Mouse (Mus musculus) MEL (cell line): ENCODE measurements around the gene Egfl8.

Source experiments
- CTCF ChIP-seq, 3 experiments: IDR thresholded peaks in 2 of 3; conservative IDR thresholded peaks in 1 of 3; 2 replicates each; pipeline ENCODE4 v1.5.1; 2011 to 2012; ENCODE audit warnings: low read length in 3 of 3, low read depth in 2 of 3, mild to moderate bottlenecking in 2 of 3, improper control_type of control experiment in 1 of 3, inconsistent platforms in 1 of 3, mixed read lengths in 1 of 3, moderate library complexity in 1 of 3; ENCODE audit not compliant: control insufficient read depth in 1 of 3, insufficient read depth in 1 of 3, poor library complexity in 1 of 3, severe bottlenecking in 1 of 3
- POLR2A ChIP-seq, 2 experiments: IDR thresholded peaks; 2 replicates each; pipeline ENCODE4 v1.6.1; 2011 to 2012; ENCODE audit warnings: low read length in 2 of 2, mild to moderate bottlenecking in 2 of 2, control low read depth in 1 of 2, improper control_type of control experiment in 1 of 2, low read depth in 1 of 2, moderate library complexity in 1 of 2; ENCODE audit not compliant: control insufficient read depth in 1 of 2, insufficient read depth in 1 of 2, poor library complexity in 1 of 2
- POLR2AphosphoS2 ChIP-seq: IDR thresholded peaks from 2 replicates; pipeline ENCODE4 v1.6.1; 2011; ENCODE audit warnings: low read length, improper control_type of control experiment
- ZMIZ1 ChIP-seq: IDR thresholded peaks from 2 replicates; pipeline ENCODE4 v1.6.1; 2012; ENCODE audit warnings: low read depth, mild to moderate bottlenecking, inconsistent platforms, low read length, improper control_type of control experiment, moderate library complexity

DNA sequence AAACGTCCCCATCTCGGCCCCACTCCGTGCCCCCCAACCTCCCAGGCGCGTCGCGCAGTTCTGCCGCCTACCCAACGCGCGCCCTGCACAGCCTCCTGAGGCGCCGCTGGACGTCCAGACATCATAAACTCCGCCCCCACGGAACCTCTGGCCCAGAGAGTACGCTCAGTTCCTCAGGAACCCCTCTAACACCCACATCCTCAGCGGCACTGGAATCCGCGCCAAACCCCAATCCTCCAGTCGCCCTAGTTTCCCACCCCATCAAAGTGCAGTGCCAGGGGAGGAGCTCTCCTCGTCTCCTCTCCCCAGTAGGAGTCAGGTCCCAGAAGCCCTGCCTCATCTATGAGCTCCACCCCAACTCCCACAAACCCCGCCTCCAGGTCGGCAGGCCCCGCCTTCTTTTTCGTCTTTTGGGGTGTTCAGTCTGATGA, 16.5 kb upstream of the Egfl8 start:
- TF ChIP-seq CTCF (IDR thresholded peaks at IDR 0.05 in 2 of 3, conservative IDR thresholded peaks at IDR 0.05 in 1 of 3; ENCODE audit: control insufficient read depth in 1 of 3, insufficient read depth in 1 of 3, low read depth in 2 of 3, low read length in 3 of 3, poor library complexity in 1 of 3, severe bottlenecking in 1 of 3) (no peak), POLR2A (IDR thresholded peaks at IDR 0.05; ENCODE audit: control insufficient read depth in 1 of 2, insufficient read depth in 1 of 2, low read depth in 1 of 2, low read length in 2 of 2, poor library complexity in 1 of 2) (peak in 1 of 2 experiments; percentile 45; a peak in 2 of 4 replicates), POLR2AphosphoS2 (no peak), ZMIZ1 (no peak)
